Mouse (Mus musculus) effector memory CD4-positive, alpha-beta T cell, adult 7 months (primary cell): ENCODE data around the gene D6Wsu163e. TPM values are rescaled to one million over a fixed set of nuclear protein-coding genes. Genes with fewer than 3 reads are reported as not detected.

Source experiments
- polyA plus RNA-seq: library from polyadenylated mRNA; unstranded; fragments of 100-300 nt; shearing (Covaris generic); gene quantifications from one replicate; pipeline ENCODE4 v1.2.1, GENCODE M21; 2017

D6Wsu163e gene
- 9.3 TPM for polyA plus RNA-seq

GRCm38 (mm10) chr6:126939487-126940171, at the start of gene D6Wsu163e, which contains the start of gene Rad51ap1:
Gene D6Wsu163e, plus strand, starts transcription at chr6:126939962.
Gene Rad51ap1, minus strand, starts transcription at chr6:126939587.

GRCm38 (mm10) chr6:126921111-126921881, 18.5 kb upstream of the D6Wsu163e start, which contains the start of gene Dyrk4:
Gene Dyrk4, minus strand, starts transcription at chr6:126921839.

GRCm38 (mm10) chr6:127014906-127015770, 75.4 kb downstream of the D6Wsu163e start, which contains the start of gene Fgf6:
Gene Fgf6, plus strand, starts transcription at chr6:127015586.

Other genes starting within 250 kb of the D6Wsu163e start
- not detected for gene Kcna6, start 199.3 kb upstream of the D6Wsu163e start, polyA plus RNA-seq
- 116 TPM for gene Ndufa9, start 90.8 kb upstream of the D6Wsu163e start, polyA plus RNA-seq
- not detected for gene Akap3, start 86.9 kb upstream of the D6Wsu163e start, polyA plus RNA-seq
- not detected for gene Dyrk4, start 18.1 kb upstream of the D6Wsu163e start, polyA plus RNA-seq
- gene Rad51ap1, start 375 bp upstream of the D6Wsu163e start, polyA plus RNA-seq, result 2.1 TPM
- not detected for gene Fgf6, start 75.6 kb downstream of the D6Wsu163e start, polyA plus RNA-seq
- gene Fgf23, start 132.9 kb downstream of the D6Wsu163e start, polyA plus RNA-seq, result not detected
- 9.4 TPM for gene Tigar, start 169.6 kb downstream of the D6Wsu163e start, polyA plus RNA-seq
- gene Ccnd2, start 212.2 kb downstream of the D6Wsu163e start, polyA plus RNA-seq, result 492 TPM